Mouse (Mus musculus): ENCODE data around the gene Ech1.
A peak's percentile ranks its signal among the peaks of the same experiment; 100 is the strongest.

The Ech1 gene

GRCm38 (mm10) chr7:28824941-28825685, at the start of gene Ech1:
Gene Ech1, plus strand, starts transcription at chr7:28825217.
- peak; percentile 94 for DNase-seq

GRCm38 (mm10) chr7:28778825-28779224, 46.2 kb upstream of the Ech1 start:
- no peak for DNase-seq

- DNase-seq = peak; percentile 95
Measured at GRCm38 (mm10) chr7:28780067-28780658, 44.9 kb upstream of the Ech1 start.

- DNase-seq = peak; percentile 81
Measured at GRCm38 (mm10) chr7:28780857-28781256, 44.2 kb upstream of the Ech1 start.

GRCm38 (mm10) chr7:28781261-28781663, 43.8 kb upstream of the Ech1 start:
- peak; percentile 89 for DNase-seq

- DNase-seq = peak; percentile 74
Measured at GRCm38 (mm10) chr7:28785161-28785560, 39.9 kb upstream of the Ech1 start.

GRCm38 (mm10) chr7:28787884-28788283, 37.1 kb upstream of the Ech1 start:
- no peak for DNase-seq

- DNase-seq = peak; percentile 87
Measured at GRCm38 (mm10) chr7:28788307-28789195, 36.5 kb upstream of the Ech1 start, which contains the start of gene Rinl. Gene Rinl, plus strand, starts transcription at chr7:28788969.

- DNase-seq = no peak
Measured at GRCm38 (mm10) chr7:28789235-28789634, 35.8 kb upstream of the Ech1 start.

- DNase-seq = peak; percentile 42
Measured at GRCm38 (mm10) chr7:28790066-28790806, 34.8 kb upstream of the Ech1 start.

GRCm38 (mm10) chr7:28791706-28792105, 33.3 kb upstream of the Ech1 start:
- no peak for DNase-seq

- DNase-seq = peak; percentile 54
Measured at GRCm38 (mm10) chr7:28792391-28793185, 32.4 kb upstream of the Ech1 start.

GRCm38 (mm10) chr7:28793834-28794233, 31.2 kb upstream of the Ech1 start:
- DNase-seq = peak; percentile 78

- DNase-seq = no peak
Measured at GRCm38 (mm10) chr7:28794496-28794895, 30.5 kb upstream of the Ech1 start.

GRCm38 (mm10) chr7:28795832-28796231, 29.2 kb upstream of the Ech1 start:
- no peak for DNase-seq

- peak; percentile 81 for DNase-seq
Measured at GRCm38 (mm10) chr7:28796562-28796975, 28.4 kb upstream of the Ech1 start.

- peak; percentile 51 for DNase-seq
Measured at GRCm38 (mm10) chr7:28799994-28800393, 25.0 kb upstream of the Ech1 start.

GRCm38 (mm10) chr7:28801451-28801850, 23.6 kb upstream of the Ech1 start:
- DNase-seq = no peak

- no peak for DNase-seq
Measured at GRCm38 (mm10) chr7:28801901-28802670, 22.9 kb upstream of the Ech1 start.

- no peak for DNase-seq
Measured at GRCm38 (mm10) chr7:28802846-28803588, 22.0 kb upstream of the Ech1 start.
